Mouse (Mus musculus): ENCODE measurements around the gene Grik4.
A peak's percentile ranks its signal among the peaks of the same experiment; 100 is the strongest.

Grik4 gene

GRCm38 (mm10) chr9:42898091-42898591 is 46.2 kb downstream of the Grik4 start:
- DNase-seq (ENCODE audit: low spot score) = peak; percentile 70

- peak; percentile 72 for DNase-seq (ENCODE audit: low spot score)
These were observed 46.8 kb downstream of the Grik4 start for GRCm38 (mm10) chr9:42897361-42898051.

GRCm38 (mm10) chr9:42896421-42897210 is 47.7 kb downstream of the Grik4 start:
- DNase-seq (ENCODE audit: low spot score) = peak; percentile 61

- no peak for DNase-seq (ENCODE audit: low spot score)
These were observed 51.5 kb downstream of the Grik4 start for GRCm38 (mm10) chr9:42892765-42893164.

GRCm38 (mm10) chr9:42887930-42888329 is 56.4 kb downstream of the Grik4 start:
- DNase-seq (ENCODE audit: low spot score) = no peak

- DNase-seq (ENCODE audit: low spot score) = peak; percentile 51
These were observed 58.1 kb downstream of the Grik4 start for GRCm38 (mm10) chr9:42886112-42886766.

- no peak for DNase-seq (ENCODE audit: low spot score)
These were observed 58.7 kb downstream of the Grik4 start for GRCm38 (mm10) chr9:42885566-42885965.

GRCm38 (mm10) chr9:42885123-42885522 is 59.2 kb downstream of the Grik4 start:
- DNase-seq (ENCODE audit: low spot score) = no peak

- DNase-seq (ENCODE audit: low spot score) = no peak
These were observed 61.1 kb downstream of the Grik4 start for GRCm38 (mm10) chr9:42883006-42883759.

- no peak for DNase-seq (ENCODE audit: low spot score)
These were observed 62.0 kb downstream of the Grik4 start for GRCm38 (mm10) chr9:42882313-42882712.

- DNase-seq (ENCODE audit: low spot score) = no peak
These were observed 63.3 kb downstream of the Grik4 start for GRCm38 (mm10) chr9:42881040-42881439.

GRCm38 (mm10) chr9:42878401-42878800 is 65.9 kb downstream of the Grik4 start:
- DNase-seq (ENCODE audit: low spot score) = no peak

GRCm38 (mm10) chr9:42872885-42873284 is 71.4 kb downstream of the Grik4 start:
- DNase-seq (ENCODE audit: low spot score) = no peak

GRCm38 (mm10) chr9:42871681-42872080 is 72.6 kb downstream of the Grik4 start:
- no peak for DNase-seq (ENCODE audit: low spot score)

GRCm38 (mm10) chr9:42870257-42870656 is 74.0 kb downstream of the Grik4 start:
- no peak for DNase-seq (ENCODE audit: low spot score)

GRCm38 (mm10) chr9:42868508-42868907 is 75.8 kb downstream of the Grik4 start:
- no peak for DNase-seq (ENCODE audit: low spot score)

GRCm38 (mm10) chr9:42866650-42867049 is 77.6 kb downstream of the Grik4 start:
- DNase-seq (ENCODE audit: low spot score) = no peak

- DNase-seq (ENCODE audit: low spot score) = peak; percentile 67
These were observed 79.1 kb downstream of the Grik4 start for GRCm38 (mm10) chr9:42865036-42865829.

- no peak for DNase-seq (ENCODE audit: low spot score)
These were observed 80.9 kb downstream of the Grik4 start for GRCm38 (mm10) chr9:42863360-42863759.

GRCm38 (mm10) chr9:42861711-42862110 is 82.6 kb downstream of the Grik4 start:
- no peak for DNase-seq (ENCODE audit: low spot score)

GRCm38 (mm10) chr9:42861238-42861637 is 83.1 kb downstream of the Grik4 start:
- DNase-seq (ENCODE audit: low spot score) = no peak
